Mouse (Mus musculus): ENCODE results near the gene Cyfip1. TPM values are rescaled to one million over a fixed set of nuclear protein-coding genes. Genes with fewer than 3 reads are reported as not detected.

The Cyfip1 gene
- total RNA-seq, 2 experiments from 2014 or later, result 117 to 130 TPM

GRCm38 (mm10) chr7:55849948-55850571, 8.5 kb downstream of the Cyfip1 start:
- Histone ChIP-seq H3K4me3 (peak overlapping the region; percentile 0; the same call in 1 of the 2 replicates), H3K27ac (peak overlapping the region; percentile 98)
- DNase-seq (ENCODE audit: low spot score in 2 of 2), result peak; percentile 80 to 87
- no peak for TF ChIP-seq CTCF (conservative IDR thresholded peaks at IDR 0.05)

GRCm38 (mm10) chr7:55852787-55853186, 11.2 kb downstream of the Cyfip1 start:
- Histone ChIP-seq H3K4me3 (no peak overlapping the region), H3K27ac (peak overlapping the region; percentile 98)
- TF ChIP-seq CTCF (conservative IDR thresholded peaks at IDR 0.05), result no peak
- DNase-seq (ENCODE audit: low spot score in 2 of 2), result no peak

- Histone ChIP-seq H3K27ac (peak overlapping the region; percentile 63), H3K4me3 (no peak overlapping the region)
- DNase-seq (ENCODE audit: low spot score in 2 of 2), result no peak
- TF ChIP-seq CTCF (conservative IDR thresholded peaks at IDR 0.05), result no peak
Observed at GRCm38 (mm10) chr7:55855597-55855996, 14.1 kb downstream of the Cyfip1 start.

DNA sequence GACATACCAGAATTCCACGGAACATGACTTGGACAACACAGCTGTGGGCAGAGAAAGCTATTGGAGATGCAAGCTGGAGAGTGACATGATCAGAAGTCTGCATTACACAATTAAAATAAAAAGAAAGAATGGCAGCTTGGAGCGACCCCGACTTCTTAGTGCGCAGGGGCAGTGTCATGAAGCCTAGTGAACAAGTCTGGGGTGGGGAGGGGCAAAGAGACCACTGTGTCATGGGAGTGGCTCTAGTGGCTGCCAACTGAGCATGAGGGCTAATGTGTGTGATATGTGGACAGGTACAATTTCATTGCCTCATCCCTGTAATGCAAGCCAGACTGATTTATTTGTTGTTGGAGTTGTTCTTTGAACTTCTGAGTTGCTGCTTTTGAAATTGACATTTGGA, 15.2 kb downstream of the Cyfip1 start:
- Histone ChIP-seq H3K27ac (peak overlapping the region; percentile 61), H3K4me3 (no peak overlapping the region)
- DNase-seq (ENCODE audit: low spot score in 2 of 2), result no peak
- no peak for TF ChIP-seq CTCF (conservative IDR thresholded peaks at IDR 0.05)

GRCm38 (mm10) chr7:55857729-55858128, 16.2 kb downstream of the Cyfip1 start:
- no peak overlapping the region for H3K4me3 ChIP-seq
- H3K27ac ChIP-seq, result peak overlapping the region; percentile 82
- no peak for DNase-seq (ENCODE audit: low spot score in 2 of 2)

DNA sequence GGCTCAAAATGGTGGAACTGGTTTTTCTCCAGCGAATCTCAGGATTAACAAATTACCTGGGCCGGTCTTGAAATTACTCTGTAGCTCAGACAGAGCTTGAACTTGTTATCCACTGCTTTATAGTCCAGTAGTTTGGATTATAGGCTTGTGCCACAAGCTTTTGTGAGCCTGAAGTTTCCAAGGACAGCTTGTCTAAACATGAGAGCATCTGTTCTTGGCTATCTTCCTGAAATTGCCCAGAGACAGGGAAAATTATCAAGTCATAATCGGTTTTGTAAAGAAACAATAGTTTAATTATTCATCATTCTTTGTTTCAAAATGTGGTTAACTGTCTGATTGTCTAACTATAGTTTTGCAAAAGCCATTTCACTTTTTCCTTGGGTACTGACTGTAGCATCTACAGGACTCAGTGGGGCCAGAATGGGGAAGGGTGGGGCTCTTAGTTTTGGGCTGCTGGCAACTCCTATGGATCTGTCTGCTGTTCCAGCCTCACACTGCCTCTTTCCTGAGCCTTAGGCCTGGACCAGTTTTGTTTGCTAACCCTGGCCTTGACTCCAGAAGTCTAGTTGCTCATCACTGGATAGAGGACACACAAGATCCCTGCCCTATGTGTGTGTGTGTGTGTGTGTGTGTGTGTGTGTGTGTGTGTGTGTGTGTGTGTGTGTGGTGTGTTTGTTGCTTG, 17.4 kb downstream of the Cyfip1 start:
- DNase-seq (ENCODE audit: low spot score in 2 of 2), result no peak
- no peak for TF ChIP-seq CTCF (conservative IDR thresholded peaks at IDR 0.05)
- Histone ChIP-seq H3K27ac (peak overlapping the region; percentile 82), H3K4me3 (no peak overlapping the region)

More at GRCm38 (mm10) chr7:55857729-55858128, 16.2 kb downstream of the Cyfip1 start:
- no peak for TF ChIP-seq CTCF (conservative IDR thresholded peaks at IDR 0.05)

GRCm38 (mm10) chr7:55859518-55859872, 17.9 kb downstream of the Cyfip1 start:
- no peak for DNase-seq (ENCODE audit: low spot score in 2 of 2)
- H3K4me3 ChIP-seq, result no peak overlapping the region
- peak overlapping the region; percentile 82 for H3K27ac ChIP-seq
- no peak for TF ChIP-seq CTCF (conservative IDR thresholded peaks at IDR 0.05)

DNA sequence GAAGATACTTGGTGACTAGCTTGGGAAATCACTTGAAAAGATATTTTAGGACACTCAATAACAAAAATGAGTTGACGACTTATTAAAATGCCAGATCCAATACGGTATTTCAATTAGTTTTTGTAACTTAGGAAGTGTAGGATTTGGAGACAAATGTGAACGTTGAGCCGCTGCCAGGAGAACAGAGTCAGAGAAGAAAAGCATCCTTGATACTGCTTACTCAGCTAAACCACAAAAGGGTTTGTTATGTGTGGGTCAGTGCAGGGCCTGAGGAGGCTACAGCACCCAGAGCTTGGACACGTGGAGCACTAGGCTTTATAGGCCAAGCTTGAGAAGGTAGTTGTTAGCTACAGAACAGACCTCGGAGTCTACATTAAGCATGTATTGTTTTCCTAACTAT, 18.4 kb downstream of the Cyfip1 start:
- Histone ChIP-seq H3K4me3 (no peak overlapping the region), H3K27ac (peak overlapping the region; percentile 82)
- peak in 1 of 2 experiments; percentile 67 for DNase-seq (ENCODE audit: low spot score in 2 of 2)
- TF ChIP-seq CTCF (conservative IDR thresholded peaks at IDR 0.05), result no peak

DNA sequence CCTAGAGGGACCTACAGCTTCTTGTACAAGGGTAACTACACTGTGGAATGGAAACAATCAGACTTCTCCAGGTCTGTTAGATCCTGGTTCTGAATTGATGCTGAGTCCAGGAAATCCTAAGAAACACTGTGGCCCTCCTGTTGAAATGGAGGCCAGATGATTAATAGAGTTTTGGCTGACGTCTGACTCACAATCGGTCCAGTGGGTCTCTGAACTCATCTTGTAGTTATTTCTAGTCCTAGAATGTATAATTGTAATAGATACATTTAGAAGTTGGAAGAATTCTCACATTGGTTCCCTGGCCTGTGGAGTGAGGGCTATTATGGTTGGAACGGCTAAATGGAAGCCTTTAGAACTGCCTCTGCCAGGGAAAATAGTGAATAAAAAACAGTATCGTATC, 19.6 kb downstream of the Cyfip1 start:
- H3K4me3 ChIP-seq, result no peak overlapping the region
- DNase-seq (ENCODE audit: low spot score in 2 of 2), result no peak
- H3K27ac ChIP-seq, result peak overlapping the region; percentile 87
- TF ChIP-seq CTCF (conservative IDR thresholded peaks at IDR 0.05), result no peak

- no peak overlapping the region for H3K4me3 ChIP-seq
- TF ChIP-seq CTCF (conservative IDR thresholded peaks at IDR 0.05), result no peak
- H3K27ac ChIP-seq, result peak overlapping the region; percentile 87
- no peak for DNase-seq (ENCODE audit: low spot score in 2 of 2)
Observed at GRCm38 (mm10) chr7:55865044-55865443, 23.5 kb downstream of the Cyfip1 start.

GRCm38 (mm10) chr7:55865750-55866416, 24.3 kb downstream of the Cyfip1 start:
- TF ChIP-seq CTCF (conservative IDR thresholded peaks at IDR 0.05), result no peak
- DNase-seq (ENCODE audit: low spot score in 2 of 2), result peak; percentile 52 to 75
- Histone ChIP-seq H3K4me3 (no peak overlapping the region; the same call in 1 of the 2 replicates), H3K27ac (peak overlapping the region; percentile 87)

DNA sequence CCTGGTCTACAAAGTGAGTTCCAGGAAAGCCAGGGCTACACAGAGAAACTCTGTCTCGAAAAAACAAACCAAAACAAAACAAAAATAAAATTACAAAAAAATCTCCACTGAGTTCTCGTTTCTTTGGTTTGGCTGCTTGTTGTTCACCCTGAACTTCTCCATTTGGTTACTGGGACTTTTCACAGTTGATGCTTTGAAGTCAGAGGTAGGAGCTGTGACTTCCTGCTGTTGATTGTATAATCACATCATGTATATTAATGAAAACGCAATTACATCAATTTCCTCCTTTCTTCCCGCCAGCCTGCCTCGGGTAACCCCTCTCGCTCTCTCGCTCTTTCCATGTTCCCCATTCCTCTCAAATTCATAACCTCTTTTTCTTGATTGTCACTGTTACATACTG, 26.7 kb downstream of the Cyfip1 start:
- TF ChIP-seq CTCF (conservative IDR thresholded peaks at IDR 0.05), result no peak
- peak overlapping the region; percentile 87 for H3K27ac ChIP-seq
- H3K4me3 ChIP-seq, result no peak overlapping the region
- no peak for DNase-seq (ENCODE audit: low spot score in 2 of 2)

DNA sequence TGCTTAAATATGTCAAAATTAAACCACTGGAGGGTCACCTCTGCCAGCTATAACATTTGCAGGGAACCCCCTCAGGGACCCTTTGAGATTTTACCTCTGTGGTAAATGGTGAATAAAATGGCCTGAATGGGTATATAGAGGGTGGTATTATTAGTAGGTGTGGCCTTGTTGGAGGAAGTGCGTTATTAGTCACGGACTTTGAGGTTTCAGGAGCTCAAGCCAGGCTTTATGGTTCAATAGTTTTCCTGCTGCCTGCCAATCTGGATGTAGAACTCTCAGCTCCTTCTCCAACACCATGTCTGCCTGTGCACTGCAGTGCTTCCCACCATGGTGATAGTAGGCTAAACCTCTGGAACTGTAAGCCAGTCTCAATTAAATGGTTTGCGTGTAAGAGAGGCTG, 27.7 kb downstream of the Cyfip1 start:
- Histone ChIP-seq H3K27ac (peak overlapping the region; percentile 87), H3K4me3 (no peak overlapping the region)
- DNase-seq (ENCODE audit: low spot score in 2 of 2), result no peak
- TF ChIP-seq CTCF (conservative IDR thresholded peaks at IDR 0.05), result no peak

All from layer of hippocampus, adult 2 months (tissue).